Mouse (Mus musculus): ENCODE measurements around the gene Svs1. TPM values are rescaled to one million over a fixed set of nuclear protein-coding genes. Genes with fewer than 3 reads are reported as not detected.

Svs1 gene
- polyA plus RNA-seq, 1 experiment from 2014 or later: not detected

DNA sequence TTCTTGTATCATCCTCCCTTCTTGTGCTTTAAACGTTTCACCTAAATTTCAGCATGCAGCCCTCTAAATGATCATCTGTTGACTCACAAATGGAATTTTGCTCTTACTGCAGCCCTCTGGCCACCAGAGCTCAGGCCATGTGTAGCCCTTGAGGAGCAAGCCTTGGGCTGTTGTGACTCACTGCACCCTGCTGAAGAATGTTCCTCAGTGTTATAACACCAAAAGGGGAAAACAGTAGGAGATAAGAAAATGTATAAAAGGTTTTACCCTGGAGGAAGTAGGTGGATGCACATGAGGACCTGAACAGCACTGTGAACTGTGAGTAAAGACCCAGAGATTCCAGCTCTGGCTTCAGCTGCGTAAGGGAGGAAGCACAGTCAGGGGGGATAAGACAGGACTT is 12.0 kb upstream of the Svs1 start, which contains the start of gene Doxl2:
Gene Doxl2, plus strand, starts transcription at position 301 of the 400 bp plus-strand sequence.
- H3K9me3 ChIP-seq (ENCODE audit: control insufficient read depth, low read length): no peaks in the 10 kb centered on the region
- TF ChIP-seq CTCF (IDR thresholded peaks at IDR 0.05; ENCODE audit: low read depth) (no peak), EP300 (optimal IDR thresholded peaks at IDR 0.05) (no peak)
- H3K36me3 ChIP-seq (ENCODE audit: control insufficient read depth, insufficient read depth, low read length): no peaks in the 10 kb centered on the region
- no peak within 1 kb of the TSS for H3K4me2 ChIP-seq (replicated peaks; ENCODE audit: low read depth)
- no peaks in the 10 kb centered on the region for H3K4me1 ChIP-seq (replicated peaks; ENCODE audit: control insufficient read depth, insufficient read depth)
- no peaks in the 10 kb centered on the region for H3K27me3 ChIP-seq (ENCODE audit: control insufficient read depth, insufficient read depth, low read length)
- no peak within 1 kb of the TSS for H3K9ac ChIP-seq (ENCODE audit: low read length)
- WGBS: 83% methylated on average over 2 of the region's 2 CpGs
- DNase-seq (ENCODE audit: low spot score) (no peak), ATAC-seq (ENCODE audit: low FRiP score, low TSS enrichment) (no peak)
- H3K27ac ChIP-seq (replicated peaks): no peak within 1 kb of the TSS
- H3K4me3 ChIP-seq (ENCODE audit: low read depth, low read length): no peak within 1 kb of the TSS

- Histone ChIP-seq H3K9ac (ENCODE audit: low read length) (no peak overlapping the region), H3K4me2 (replicated peaks; ENCODE audit: low read depth) (no peak overlapping the region), H3K4me3 (ENCODE audit: low read depth, low read length) (no peak overlapping the region), H3K4me1 (replicated peaks; ENCODE audit: control insufficient read depth, insufficient read depth) (no peaks in the 10 kb centered on the region), H3K27me3 (ENCODE audit: control insufficient read depth, insufficient read depth, low read length) (no peaks in the 10 kb centered on the region), H3K27ac (replicated peaks) (no peak overlapping the region), H3K9me3 (ENCODE audit: control insufficient read depth, low read length) (no peaks in the 10 kb centered on the region), H3K36me3 (ENCODE audit: control insufficient read depth, insufficient read depth, low read length) (no peaks in the 10 kb centered on the region)
- DNase-seq (ENCODE audit: low spot score) (no peak), ATAC-seq (ENCODE audit: low FRiP score, low TSS enrichment) (no peak)
- WGBS: 52% methylated on average over 1 of the region's 1 CpGs
- TF ChIP-seq EP300 (optimal IDR thresholded peaks at IDR 0.05) (no peak), CTCF (IDR thresholded peaks at IDR 0.05; ENCODE audit: low read depth) (no peak)
These were observed 7.0 kb upstream of the Svs1 start for GRCm38 (mm10) chr6:48979616-48980015.

DNA sequence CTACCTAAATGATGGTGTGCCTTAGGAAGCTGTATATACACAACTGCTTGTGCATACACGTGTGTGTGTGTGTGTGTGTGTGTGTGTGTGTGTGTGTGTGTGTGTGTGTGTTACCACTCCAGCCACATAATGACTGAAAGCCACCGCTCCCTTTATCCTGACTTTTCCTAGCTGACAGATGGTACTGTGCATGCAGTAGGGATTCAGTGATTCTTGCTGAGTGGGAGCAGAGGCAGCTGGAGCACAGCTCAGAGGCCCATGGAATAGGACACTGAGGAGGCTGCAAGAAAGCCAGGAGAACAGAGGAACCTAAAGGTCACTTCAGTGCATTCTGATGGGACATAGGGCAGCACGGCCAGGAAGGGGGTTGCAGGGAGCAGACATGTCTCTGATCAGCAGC is 4.4 kb upstream of the Svs1 start:
- Histone ChIP-seq H3K36me3 (ENCODE audit: control insufficient read depth, insufficient read depth, low read length) (no peaks in the 10 kb centered on the region), H3K9me3 (ENCODE audit: control insufficient read depth, low read length) (no peaks in the 10 kb centered on the region), H3K4me3 (ENCODE audit: low read depth, low read length) (no peak overlapping the region), H3K27me3 (ENCODE audit: control insufficient read depth, insufficient read depth, low read length) (no peaks in the 10 kb centered on the region), H3K4me1 (replicated peaks; ENCODE audit: control insufficient read depth, insufficient read depth) (no peaks in the 10 kb centered on the region), H3K4me2 (replicated peaks; ENCODE audit: low read depth) (no peak overlapping the region), H3K27ac (replicated peaks) (no peak overlapping the region), H3K9ac (ENCODE audit: low read length) (no peak overlapping the region)
- DNase-seq (ENCODE audit: low spot score) (no peak), ATAC-seq (ENCODE audit: low FRiP score, low TSS enrichment) (no peak)
- 70% methylated on average over 3 of the region's 3 CpGs for WGBS
- no peak for TF ChIP-seq CTCF (IDR thresholded peaks at IDR 0.05; ENCODE audit: low read depth)
- no peak for TF ChIP-seq EP300 (optimal IDR thresholded peaks at IDR 0.05)

DNA sequence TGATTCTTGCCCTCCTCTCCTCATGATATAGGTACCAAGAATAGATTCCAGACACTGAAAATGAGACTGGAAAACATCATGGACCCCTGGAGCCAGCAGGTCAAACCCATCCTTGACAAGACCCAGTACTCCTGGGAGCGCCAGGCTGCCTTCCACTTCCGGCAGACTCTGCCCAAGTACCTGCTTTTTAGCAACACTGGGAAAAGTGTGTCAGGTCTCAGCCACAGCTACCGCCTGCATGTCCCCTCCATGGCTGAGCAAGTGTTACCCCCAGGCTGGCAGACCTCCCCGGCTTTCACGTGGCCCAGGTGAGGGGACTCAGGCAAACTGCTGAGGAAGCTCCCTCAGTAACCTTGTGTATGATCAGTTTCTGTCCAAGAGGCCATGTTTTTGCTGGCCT is 3.3 kb downstream of the Svs1 start:
- no peak overlapping the region for H3K9ac ChIP-seq (ENCODE audit: low read length)
- no peaks in the 10 kb centered on the region for H3K27me3 ChIP-seq (ENCODE audit: control insufficient read depth, insufficient read depth, low read length)
- H3K36me3 ChIP-seq (ENCODE audit: control insufficient read depth, insufficient read depth, low read length): no peaks in the 10 kb centered on the region
- ATAC-seq (ENCODE audit: low FRiP score, low TSS enrichment) (no peak), DNase-seq (ENCODE audit: low spot score) (no peak)
- H3K27ac ChIP-seq (replicated peaks): no peak overlapping the region
- WGBS: 89% methylated on average over 5 of the region's 5 CpGs
- no peaks in the 10 kb centered on the region for H3K4me1 ChIP-seq (replicated peaks; ENCODE audit: control insufficient read depth, insufficient read depth)
- H3K4me2 ChIP-seq (replicated peaks; ENCODE audit: low read depth): no peak overlapping the region
- H3K9me3 ChIP-seq (ENCODE audit: control insufficient read depth, low read length): no peaks in the 10 kb centered on the region
- H3K4me3 ChIP-seq (ENCODE audit: low read depth, low read length): no peak overlapping the region
- TF ChIP-seq EP300 (optimal IDR thresholded peaks at IDR 0.05) (no peak), CTCF (IDR thresholded peaks at IDR 0.05; ENCODE audit: low read depth) (no peak)

- Histone ChIP-seq H3K27ac (replicated peaks) (no peak overlapping the region), H3K9ac (ENCODE audit: low read length) (no peak overlapping the region), H3K4me2 (replicated peaks; ENCODE audit: low read depth) (no peak overlapping the region), H3K4me1 (replicated peaks; ENCODE audit: control insufficient read depth, insufficient read depth) (no peaks in the 10 kb centered on the region), H3K4me3 (ENCODE audit: low read depth, low read length) (no peak overlapping the region), H3K36me3 (ENCODE audit: control insufficient read depth, insufficient read depth, low read length) (no peaks in the 10 kb centered on the region), H3K9me3 (ENCODE audit: control insufficient read depth, low read length) (no peaks in the 10 kb centered on the region), H3K27me3 (ENCODE audit: control insufficient read depth, insufficient read depth, low read length) (no peaks in the 10 kb centered on the region)
- WGBS: 67% methylated on average over 4 of the region's 4 CpGs
- DNase-seq (ENCODE audit: low spot score) (no peak), ATAC-seq (ENCODE audit: low FRiP score, low TSS enrichment) (no peak)
- TF ChIP-seq EP300 (optimal IDR thresholded peaks at IDR 0.05) (no peak), CTCF (IDR thresholded peaks at IDR 0.05; ENCODE audit: low read depth) (no peak)
These were observed 5.3 kb downstream of the Svs1 start for GRCm38 (mm10) chr6:48991991-48992390.

GRCm38 (mm10) chr6:48998186-48998585 is 11.5 kb downstream of the Svs1 start:
- Histone ChIP-seq H3K27me3 (ENCODE audit: control insufficient read depth, insufficient read depth, low read length) (no peaks in the 10 kb centered on the region), H3K4me1 (replicated peaks; ENCODE audit: control insufficient read depth, insufficient read depth) (no peaks in the 10 kb centered on the region), H3K27ac (replicated peaks) (no peak overlapping the region), H3K4me2 (replicated peaks; ENCODE audit: low read depth) (no peak overlapping the region), H3K36me3 (ENCODE audit: control insufficient read depth, insufficient read depth, low read length) (no peaks in the 10 kb centered on the region), H3K9ac (ENCODE audit: low read length) (no peak overlapping the region), H3K9me3 (ENCODE audit: control insufficient read depth, low read length) (no peaks in the 10 kb centered on the region), H3K4me3 (ENCODE audit: low read depth, low read length) (no peak overlapping the region)
- no peak for ATAC-seq (ENCODE audit: low FRiP score, low TSS enrichment)
- no peak for TF ChIP-seq CTCF (IDR thresholded peaks at IDR 0.05; ENCODE audit: low read depth)
- no peak for TF ChIP-seq EP300 (optimal IDR thresholded peaks at IDR 0.05)
- DNase-seq (ENCODE audit: low spot score): no peak
- WGBS: 47% methylated on average over 6 of the region's 6 CpGs

Measured in stomach, postnatal 0 days (tissue).